Mouse (Mus musculus) frontal cortex, adult (tissue): ENCODE measurements around the gene Sugp1.
"Not testable (repeated sequence)": the region's sequence is repeated elsewhere in the genome, so short reads cannot be mapped to it uniquely, and the experiment has no call there.

Source experiments
- ATAC-seq: cut with Nextera tagmentation; 2 replicates; pipeline ENCODE4 v1.9.2; 2017; ENCODE audit warnings: mild to moderate bottlenecking, moderate library complexity, mixed read lengths; ENCODE audit not compliant: low TSS enrichment

Gene Sugp1

DNA sequence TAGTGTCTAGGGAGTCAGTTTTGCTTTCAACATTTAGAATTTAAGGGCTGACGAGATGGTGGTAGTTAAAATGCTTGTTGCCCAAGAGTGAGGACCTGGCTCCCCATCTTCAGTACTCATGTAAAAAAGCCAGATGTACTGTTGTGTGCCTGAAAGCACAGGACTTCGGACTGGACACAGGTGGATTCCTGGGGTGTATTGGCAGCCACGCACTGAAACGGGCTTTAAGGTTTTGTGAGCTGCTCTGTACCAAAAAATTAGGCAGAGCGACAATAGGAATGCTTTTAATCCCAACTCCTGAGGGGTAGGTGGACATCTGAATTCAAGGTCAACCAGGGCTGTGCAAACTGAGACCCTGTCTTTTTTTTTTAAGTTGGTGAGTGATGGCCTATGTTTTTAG is 1.4 kb downstream of the Sugp1 start:
- ATAC-seq = no peak

DNA sequence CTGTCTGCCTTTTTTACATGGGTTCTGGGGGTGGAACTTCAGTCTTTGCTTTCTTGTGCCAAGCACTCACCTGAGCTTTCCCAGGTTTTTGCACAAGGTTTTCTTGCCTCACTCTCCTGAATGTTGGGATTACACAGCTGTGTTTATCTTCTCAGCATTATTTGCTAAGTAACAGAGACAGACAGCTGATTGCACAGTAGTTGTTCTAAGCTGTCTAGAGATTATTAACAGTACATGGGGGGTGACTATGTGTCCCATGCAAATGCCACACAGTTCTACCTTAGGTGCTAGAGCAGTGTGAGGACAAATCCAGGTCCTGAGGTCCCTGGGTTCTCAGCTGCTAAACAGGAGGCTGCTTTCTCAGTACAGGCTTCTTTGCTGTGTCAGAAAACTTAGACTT is 7.0 kb downstream of the Sugp1 start:
- no peak for ATAC-seq

DNA sequence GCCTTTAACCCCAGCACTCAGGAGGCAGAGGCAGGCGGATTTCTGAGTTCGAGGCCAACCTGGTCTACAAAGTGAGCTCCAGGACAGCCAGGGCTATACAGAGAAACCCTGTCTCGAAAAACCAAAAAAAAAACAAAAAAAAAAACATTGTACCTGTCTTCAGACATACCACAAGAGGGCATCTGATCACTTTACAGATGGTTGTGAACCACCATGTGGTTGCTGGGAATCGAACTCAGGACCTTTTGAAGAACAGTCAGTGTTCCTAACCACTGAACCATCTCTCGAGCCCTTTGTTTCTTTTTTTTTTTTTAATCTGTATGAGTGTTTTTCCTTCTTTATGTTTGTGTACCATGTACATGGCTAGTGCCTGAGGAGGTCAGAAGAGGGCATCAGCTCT is 7.8 kb downstream of the Sugp1 start:
- ATAC-seq = not testable (repeated sequence)

GRCm38 (mm10) chr8:70057721-70058120 is 15.1 kb downstream of the Sugp1 start:
- ATAC-seq = no peak

DNA sequence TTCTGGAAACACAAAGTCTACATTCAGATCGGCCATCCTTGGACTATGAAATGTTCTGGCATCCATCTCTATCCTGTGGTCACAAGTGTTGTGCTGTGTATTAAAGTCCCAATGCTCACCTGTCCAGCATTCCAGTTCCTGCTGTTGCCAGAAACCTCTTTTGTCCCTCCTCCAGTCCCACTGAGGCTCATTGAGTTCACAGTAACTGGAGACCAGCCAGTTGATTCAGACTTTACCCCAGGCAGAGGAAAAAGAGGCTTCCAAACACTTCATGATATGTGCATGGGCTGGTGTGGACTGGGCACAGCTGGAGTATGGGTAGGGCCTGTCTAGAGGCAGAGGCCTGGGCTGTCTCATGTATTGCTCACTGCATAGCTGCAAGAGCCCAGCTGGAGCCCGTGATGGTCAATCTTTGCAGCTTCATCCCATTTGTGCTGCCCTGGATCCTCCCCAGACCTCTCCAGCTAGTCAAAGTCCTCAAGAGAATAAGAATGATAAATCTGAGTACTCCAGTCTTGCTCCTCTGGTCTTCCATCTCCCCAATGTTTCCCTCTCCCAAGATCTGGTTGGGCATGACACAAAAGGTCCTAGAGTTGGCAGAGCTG is 29.3 kb downstream of the Sugp1 start:
- no peak for ATAC-seq

DNA sequence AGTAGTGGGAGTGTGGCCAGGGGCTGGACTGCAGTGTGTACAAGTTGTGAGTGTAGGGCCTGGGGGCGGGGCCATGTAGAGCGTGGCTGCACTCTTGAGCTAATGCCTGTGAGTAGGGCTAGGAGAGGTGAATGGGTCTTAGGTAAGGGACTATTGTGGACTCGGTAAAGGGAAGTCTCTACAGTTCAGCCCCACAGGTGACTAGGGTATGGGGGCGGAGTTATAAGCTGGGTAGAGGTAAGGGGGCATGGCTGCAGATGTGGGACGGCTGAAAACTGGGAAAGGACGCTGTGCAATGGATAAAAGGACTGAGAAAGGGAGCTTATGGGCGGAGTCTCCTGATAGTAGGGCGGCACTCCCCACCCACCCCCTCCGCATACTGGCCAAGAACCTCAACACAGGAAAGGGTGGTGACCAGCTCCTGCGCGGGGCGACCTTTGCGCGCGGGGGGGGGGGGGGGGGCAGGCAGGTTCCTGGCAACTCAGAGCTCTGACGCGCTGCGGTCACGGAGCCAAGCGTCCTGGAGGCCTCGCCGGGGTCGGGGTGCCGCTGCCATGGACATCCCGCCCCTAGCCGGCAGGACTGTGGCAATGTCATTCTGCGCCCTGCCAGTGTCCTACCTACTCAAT is 29.9 kb downstream of the Sugp1 start, which contains the start of gene Tm6sf2:
Tm6sf2 (plus strand) TSS at position 484 of the 629 bp plus-strand sequence.
- no peak for ATAC-seq

GRCm38 (mm10) chr8:70073120-70073519 is 30.5 kb downstream of the Sugp1 start:
- no peak for ATAC-seq

GRCm38 (mm10) chr8:70073682-70074081 is 31.1 kb downstream of the Sugp1 start:
- ATAC-seq = no peak

DNA sequence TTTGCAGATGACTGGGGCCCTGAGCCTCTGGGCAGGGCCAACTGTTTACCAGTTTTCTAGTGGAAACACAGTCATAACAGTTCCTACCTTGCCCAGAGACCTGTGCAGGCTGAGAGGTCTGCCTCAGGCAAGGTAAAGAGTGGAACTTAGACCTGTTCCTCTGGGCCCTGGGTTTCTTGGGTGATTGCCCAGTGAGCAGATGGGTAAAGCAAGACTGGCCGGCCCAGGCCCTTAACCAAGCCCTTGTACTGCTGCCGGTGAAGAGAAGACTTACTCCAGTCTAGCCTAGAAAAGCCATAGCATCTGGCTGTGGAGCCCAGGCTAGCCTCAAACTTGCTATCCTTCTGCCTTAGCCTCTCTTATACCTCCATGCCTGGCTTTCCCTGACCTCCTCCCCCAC is 39.4 kb downstream of the Sugp1 start:
- ATAC-seq = no peak

DNA sequence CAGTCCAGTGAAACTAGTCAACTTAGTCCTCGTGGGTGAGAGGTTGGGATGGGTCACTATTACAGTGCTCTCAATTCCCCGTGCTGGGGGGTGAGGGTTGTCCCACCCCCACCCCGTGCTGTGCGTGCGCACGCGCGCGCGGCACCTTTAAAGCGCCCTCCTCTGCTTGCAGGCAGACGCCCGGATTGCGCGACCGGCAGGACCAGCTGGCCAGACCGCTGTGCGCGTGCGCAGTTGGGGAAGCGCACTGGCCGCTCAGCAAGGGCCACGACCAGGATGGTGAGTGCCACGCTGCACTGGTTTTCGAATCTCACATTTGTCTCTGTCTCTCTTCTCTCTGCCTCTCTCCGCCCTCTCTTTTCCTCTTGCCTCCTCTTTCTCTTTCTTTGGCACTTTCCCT is 40.7 kb downstream of the Sugp1 start, which contains the start of gene Hapln4:
Hapln4 (plus strand) TSS at position 173 of the 400 bp plus-strand sequence.
- peak; percentile 51 for ATAC-seq

GRCm38 (mm10) chr8:70084191-70085065 is 41.8 kb downstream of the Sugp1 start:
- ATAC-seq = no peak

DNA sequence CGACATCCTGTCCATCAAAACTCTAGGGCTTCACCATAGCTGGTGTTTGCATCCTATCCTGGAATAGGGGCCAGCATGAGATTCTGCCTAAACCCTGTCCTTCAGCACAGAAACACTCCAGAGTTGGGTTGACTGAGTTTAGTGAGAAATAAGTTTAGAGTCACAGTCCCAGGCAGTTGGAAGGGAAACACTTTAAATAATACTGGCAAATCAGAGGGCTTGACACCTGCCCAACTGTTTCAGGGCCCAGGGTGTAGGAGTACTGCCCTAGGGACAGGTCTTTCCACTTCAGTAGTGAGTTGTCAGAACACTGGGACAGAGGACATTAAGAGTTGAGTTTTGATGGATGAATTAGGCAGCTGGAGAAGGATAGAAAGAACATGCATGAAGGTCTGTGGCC is 43.5 kb downstream of the Sugp1 start:
- ATAC-seq = no peak

DNA sequence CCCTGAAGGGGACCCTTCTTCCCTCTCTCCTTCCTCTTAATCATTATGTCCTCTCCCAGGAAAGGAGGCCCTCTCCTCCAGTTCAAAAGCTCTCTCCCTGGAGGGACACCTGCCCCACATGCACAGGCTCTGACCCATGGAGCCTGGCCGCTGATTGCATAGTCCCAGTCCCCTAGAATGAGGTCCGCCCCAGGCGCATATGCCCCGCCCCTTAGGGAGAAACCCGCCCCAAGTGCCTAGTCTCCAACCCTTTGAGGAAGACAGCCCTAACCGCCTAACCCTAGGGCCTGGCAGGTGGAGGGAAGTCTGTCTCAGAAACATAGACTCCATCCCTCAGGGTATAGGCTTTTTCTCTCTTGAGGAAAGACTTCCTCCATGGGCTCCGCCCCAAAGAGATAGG is 44.6 kb downstream of the Sugp1 start:
- no peak for ATAC-seq

DNA sequence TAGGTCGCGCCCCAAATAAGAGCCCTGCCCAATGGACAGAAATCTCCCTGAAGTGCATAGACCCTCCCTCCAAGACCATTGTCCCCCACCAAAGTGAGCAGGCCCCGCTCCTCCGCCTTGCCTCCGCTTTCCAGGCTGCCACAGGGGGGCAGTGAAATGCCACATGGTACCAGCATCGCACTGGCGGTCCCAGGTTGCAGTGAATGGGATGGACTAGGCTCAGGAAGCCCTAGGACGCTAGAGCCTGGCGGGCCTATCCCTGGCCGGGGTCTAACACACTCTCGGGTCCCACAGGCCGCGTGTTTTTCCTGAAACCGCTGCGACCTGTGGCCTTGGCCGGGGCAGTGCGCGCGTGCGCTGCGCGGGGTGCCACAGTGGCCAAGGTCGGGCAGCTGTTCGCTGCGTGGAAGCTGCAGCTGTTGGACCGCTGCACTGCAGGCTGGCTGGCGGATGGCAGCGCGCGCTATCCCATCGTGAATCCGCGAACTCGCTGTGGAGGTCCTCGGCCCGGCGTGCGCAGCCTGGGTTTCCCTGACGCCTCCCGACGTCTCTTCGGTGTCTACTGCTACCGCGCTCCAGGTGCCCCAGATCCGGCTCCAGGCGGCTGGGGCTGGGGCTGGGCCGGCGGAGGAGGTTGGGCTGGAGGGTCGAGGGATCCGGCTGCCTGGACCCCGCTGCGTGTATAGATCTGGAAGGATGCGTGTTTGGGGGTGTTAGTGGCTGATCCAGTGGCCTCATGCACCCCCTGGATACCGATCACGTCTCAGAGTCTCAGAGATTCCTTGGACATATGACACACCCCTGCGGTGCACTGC is 45.4 kb downstream of the Sugp1 start:
- ATAC-seq = peak; percentile 56

DNA sequence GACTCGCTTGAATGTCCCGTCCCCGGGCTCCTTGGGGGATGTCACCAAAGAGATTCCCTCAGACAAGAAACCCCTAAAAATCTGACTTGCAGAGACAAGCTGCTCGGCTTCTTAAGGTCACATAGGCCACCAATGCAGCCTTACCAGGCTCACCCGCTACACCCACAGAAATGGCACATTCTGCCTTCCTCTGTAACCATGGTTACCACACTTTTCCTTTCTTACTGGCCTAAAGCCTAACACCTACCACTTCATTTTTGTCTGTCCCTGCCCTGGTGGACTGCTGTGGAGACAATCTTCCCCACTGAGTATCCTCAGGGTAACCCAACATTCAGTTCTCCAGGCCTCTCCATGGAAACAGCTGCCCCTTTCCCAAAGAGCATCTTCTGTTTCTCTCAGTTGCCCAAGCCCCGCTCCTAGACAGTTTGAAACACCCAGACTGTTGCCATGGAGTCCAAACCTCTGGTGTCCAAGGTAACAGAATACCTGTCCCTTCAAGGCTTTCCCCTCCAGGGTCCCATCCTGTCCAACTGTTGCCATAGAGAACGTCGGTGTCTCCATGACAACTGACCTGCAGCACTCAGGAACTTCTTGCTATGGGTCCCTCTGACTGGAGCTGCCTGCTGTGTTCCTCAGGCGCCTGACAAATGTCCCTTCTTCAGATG is 46.8 kb downstream of the Sugp1 start:
- peak; percentile 36 for ATAC-seq

DNA sequence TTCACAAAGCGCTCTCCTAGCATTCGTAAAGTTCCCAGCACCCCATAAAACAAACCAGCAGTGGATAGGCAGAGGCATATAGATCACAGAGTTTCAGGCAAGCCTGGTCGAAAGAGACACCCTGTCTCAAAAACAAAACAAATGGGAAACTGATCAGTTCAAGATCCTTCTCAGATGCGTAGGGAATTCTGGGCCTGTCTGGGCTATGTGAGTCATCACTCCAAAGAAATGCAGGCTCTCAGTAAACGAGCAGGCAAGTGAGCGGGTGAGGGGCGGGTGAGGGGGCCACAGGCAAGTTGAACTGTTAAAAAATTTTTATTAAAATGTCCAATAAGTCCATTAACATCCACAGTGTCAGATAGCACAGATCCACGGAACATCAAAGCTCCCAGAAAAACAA is 50.2 kb downstream of the Sugp1 start:
- ATAC-seq = 0 out of 2 replicates have a peak, but pooled peaks have one; percentile 25

DNA sequence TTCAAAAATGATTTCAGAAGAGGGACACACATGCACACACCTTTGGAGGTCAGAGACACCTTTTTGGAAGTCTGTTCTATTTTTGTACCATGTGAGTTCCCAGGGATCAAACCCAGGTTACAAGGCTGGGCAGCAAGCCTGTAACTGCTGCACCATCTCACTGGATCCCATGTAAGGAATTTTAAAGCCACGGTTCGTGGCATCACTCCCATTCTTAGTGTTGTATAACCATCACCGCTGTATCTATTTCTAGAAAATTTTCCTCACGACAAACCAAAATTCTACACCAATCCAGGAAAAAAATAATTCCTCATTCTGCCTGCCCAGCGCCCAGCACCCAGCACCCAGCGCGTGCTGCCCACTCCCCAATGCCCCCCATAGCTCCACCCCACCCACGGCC is 56.7 kb downstream of the Sugp1 start:
- peak; percentile 62 for ATAC-seq

DNA sequence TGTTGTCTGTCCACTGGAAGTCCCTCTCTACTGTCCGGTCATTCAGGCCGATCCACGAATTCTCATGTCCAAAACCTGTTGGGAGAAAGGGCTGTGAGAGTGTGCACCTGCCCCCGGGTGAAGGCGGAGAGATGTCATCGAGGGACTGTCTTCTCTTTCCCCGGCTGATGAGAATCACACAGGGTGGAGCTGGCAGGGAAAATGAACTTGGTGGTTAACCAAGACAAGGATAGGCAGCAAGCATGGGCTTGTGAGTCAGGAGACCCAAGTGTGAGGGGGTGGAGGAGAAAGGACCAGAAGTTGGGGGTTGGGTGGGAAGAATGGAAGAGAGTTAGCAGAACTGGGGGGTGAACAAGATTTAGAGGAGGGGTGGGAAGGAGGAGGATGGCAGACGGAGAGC is 57.6 kb downstream of the Sugp1 start:
- ATAC-seq = peak; percentile 50

- ATAC-seq = peak; percentile 26
Observed at GRCm38 (mm10) chr8:70104506-70104905, 61.9 kb downstream of the Sugp1 start.

GRCm38 (mm10) chr8:70104922-70105321 is 62.3 kb downstream of the Sugp1 start:
- peak; percentile 5; the same call in 1 of the 2 replicates for ATAC-seq

DNA sequence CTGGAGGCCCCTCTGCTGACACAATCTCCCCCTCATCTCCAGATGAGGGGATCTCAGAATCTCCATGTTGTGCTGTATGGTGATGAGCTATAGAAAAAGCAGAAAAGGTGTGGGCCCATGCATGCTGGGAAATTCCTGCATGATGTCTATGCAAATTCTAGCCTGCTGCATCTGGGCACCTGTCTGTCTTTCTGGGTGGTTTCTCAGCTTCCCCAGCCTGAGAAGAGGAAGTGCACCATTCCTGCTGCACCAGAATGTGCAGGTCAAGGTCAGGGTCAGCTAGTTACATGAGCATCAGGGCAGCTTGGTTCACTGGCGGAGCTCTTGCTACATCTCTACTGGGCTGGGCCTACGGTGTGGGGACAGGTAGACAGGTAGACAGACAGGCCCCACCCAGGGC is 67.8 kb downstream of the Sugp1 start:
- ATAC-seq = no peak
